Mouse (Mus musculus) embryo, embryonic 11 days (tissue): Measurements from ENCODE around the gene Ecm1.

Experiments
- DNase-seq: peaks from one replicate; pipeline ENCODE4 v3.0.0-alpha.2; 2015

Gene Ecm1

GRCm38 (mm10) chr3:95689171-95689915 is 50.0 kb downstream of the Ecm1 start:
- DNase-seq = peak; percentile 59

DNA sequence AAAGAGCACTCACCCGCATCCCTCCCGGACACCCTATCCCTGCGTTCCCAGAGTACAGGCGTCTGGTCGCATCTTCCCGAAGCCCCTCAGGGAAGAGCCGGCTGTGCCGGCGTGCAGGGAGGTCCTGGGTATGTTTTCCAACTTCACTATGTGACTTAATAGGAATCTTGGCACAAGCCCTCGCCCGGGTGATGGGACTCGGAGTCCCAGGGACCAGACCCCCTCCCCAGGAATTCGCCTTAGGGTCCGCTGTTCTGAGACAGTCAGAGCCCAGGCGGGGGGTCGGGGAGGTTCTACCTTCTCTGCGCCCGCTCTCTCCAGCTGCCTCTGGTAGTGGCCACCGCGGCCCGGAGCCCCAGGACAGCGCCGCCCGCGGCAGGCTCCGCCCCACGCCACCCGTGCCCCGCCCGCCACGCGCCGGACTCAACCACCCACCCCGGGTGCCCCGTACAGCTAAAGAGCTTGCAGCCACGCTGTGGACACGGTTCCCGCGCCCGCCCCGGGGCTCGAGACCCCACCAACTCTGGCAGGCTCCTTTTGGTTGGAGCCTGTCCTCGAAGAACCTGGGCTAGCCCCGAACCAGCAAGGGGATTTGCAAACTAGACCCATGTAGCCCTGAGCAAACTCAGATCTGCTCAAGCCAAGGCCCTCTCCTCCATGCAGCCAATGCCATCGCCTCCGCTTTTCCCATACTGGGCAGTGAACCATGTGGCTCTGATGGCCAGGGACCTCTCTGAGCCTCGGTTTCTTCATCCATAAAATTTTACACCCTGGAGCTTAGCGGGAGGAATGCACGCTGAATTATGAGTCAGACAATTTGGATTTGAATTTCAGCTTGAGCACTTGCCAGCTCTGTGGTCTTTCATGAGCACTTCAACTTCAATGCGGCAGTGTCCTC is 51.6 kb downstream of the Ecm1 start, which contains the start of gene Adamtsl4:
TSS of gene Adamtsl4 (minus strand) at position 394 of the 898 bp plus-strand sequence.
- peak; percentile 80 for DNase-seq

DNA sequence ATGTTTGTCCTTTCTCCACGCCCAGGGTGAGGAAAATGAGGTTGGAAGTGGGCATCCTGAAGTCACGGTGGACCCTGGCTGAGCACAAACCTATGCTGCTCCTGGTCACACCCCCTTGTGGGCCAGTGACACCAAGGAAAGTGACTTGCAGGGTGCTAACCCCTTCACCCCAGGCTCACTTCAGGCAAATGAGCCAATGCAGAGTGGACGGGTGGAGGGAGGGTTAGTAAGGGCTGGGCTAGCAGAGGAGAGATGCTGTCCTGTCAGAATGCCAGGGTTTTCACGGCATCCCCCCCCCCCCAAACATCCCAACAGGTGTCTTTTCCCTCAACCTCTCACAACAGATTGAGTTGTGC is 52.2 kb downstream of the Ecm1 start:
- no peak for DNase-seq

DNA sequence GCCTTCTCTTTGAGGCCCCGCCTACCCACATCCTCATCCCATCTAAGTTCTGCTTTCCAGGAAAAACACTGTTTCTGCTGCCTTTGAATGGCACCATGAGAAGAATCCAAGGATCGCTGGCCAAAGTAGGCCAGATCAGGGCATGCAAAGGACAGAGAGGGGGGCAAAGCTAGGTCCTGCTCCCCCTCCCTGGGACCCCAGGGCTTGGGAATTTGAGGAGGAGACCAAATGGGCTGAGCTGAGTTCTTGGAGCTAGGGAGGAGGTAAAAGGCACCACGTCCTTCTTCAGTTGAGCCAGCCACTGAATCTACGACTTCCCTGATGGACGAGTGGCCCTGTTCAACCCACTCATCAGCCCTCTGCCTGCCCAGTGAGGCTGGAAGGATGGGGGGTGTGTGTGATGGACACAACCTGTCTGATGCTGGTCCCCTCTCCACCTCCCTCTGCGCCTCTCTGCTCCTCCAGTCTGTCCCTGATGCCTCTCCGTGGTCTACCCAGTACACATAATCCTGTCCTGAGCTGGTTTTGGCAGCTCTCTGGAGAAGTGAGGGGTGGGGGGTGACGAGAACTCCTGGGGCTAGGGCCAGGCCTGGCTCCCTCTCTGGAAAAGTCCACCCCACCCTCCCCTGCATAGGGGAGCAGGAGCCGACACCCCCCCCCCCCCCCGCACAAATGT is 52.7 kb downstream of the Ecm1 start:
- no peak for DNase-seq

DNA sequence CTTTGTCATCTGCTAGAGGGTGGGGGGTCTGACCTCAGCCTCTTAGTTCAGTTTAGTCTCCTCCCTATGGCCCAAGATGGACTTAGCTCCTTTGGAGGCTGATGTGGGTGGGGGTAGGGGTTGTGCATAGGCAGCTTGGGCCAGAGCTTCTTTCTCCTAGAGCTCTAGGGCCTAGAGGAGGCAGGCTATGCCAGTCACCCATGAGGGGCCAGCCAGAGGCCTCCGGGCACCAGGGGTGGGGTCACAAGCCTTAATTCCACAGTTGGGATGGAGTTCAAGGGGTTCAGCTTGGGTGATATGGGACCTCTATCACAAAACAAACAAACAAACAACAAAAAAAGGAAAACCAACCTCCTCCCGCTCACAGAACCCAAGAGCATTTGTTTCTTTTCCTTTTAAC is 53.7 kb downstream of the Ecm1 start:
- DNase-seq = no peak

DNA sequence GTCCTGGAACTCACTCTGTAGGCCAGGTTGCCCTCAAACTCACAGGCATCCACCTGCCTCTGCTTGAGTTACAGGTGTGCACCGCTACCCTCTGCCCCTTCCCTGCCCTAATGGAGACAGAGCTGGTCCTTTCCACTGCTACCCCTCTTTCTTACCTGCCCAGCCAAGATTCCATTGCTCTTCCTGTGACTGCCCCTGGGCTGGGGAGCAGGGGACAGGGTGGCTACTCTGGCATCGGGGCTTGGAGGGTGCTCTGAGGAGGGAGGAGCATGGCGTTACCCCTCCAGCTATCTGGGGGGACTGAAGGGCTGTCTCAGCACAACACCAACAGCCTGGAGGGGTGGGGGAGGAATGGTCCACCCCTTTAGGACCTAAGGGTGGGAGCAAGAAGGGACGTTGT is 54.1 kb downstream of the Ecm1 start:
- DNase-seq = no peak

DNA sequence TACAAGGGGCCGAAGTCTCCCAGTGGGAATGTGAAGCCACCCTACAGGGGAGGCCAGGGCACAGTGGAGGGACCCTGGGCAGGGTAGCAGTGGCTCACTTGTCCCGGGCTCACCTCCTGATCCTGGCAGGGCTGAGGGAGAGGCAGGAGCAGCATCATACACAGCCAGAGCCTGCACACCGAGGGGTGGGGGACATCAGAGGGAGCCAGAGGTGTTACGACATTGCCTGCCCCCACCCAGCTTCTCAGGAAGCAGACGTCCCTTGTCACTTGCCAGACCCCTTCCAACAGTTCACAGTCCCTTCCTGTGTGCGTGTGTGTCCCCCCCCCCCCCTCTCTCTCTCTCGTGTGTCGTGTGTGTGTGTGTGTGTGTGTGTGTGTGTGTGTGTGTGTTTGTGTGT is 54.5 kb downstream of the Ecm1 start:
- DNase-seq = no peak
